Comparison of ENCODE assay signal across 9 mouse cellular contexts in genomic region chr17:34383212-34383611, GRCm38 (mm10). TPM values are rescaled to one million over a fixed set of nuclear protein-coding genes. Genes with fewer than 3 reads are reported as not detected.
DNase-seq lines count a peak whose midpoint lies in the region; ATAC-seq and TF ChIP-seq lines count a peak whose summit lies in the region.
"Had no signal": no experiment of that assay in that cellular context is flagged by ENCODE, and none has a peak within 500 bp of the region (broad histone marks: within the 10 kb centered on the region; RNA-seq: fewer than 3 reads in every experiment).

No protein-coding gene starts in this region.

- H3K27ac ChIP-seq in CH12.LX (ENCODE audit: insufficient read depth, low read depth): no peak overlapping the region
- H3K27ac ChIP-seq in spleen, adult 2 months (ENCODE audit: insufficient read depth, low read length): no peak overlapping the region
- no peak overlapping the region for H3K27ac ChIP-seq in forebrain, embryonic 15.5 days (replicated peaks)

- TF ChIP-seq POLR2A in CH12.LX (IDR thresholded peaks at IDR 0.05; ENCODE audit: low read depth, low read length): no peak
- TF ChIP-seq POLR2A in spleen, adult 2 months (IDR thresholded peaks at IDR 0.05; ENCODE audit: low read depth, low read length): no peak

- H3K9ac ChIP-seq in CH12.LX (ENCODE audit: insufficient read depth, low read depth): no peak overlapping the region
- no peak overlapping the region for H3K9ac ChIP-seq in forebrain, embryonic 15.5 days (replicated peaks)

- TF ChIP-seq RAD21 in CH12.LX (IDR thresholded peaks at IDR 0.05; ENCODE audit: low read depth, low read length): peak; percentile 39

- H3K79me2 ChIP-seq in CH12.LX (replicated peaks; ENCODE audit: control insufficient read depth, extremely low read depth, insufficient read depth, poor library complexity, severe bottlenecking): no peaks in the 10 kb centered on the region

- no peak overlapping the region for H3K4me2 ChIP-seq in CH12.LX (ENCODE audit: insufficient read depth, low read depth, poor library complexity, severe bottlenecking)
- no peak overlapping the region for H3K4me2 ChIP-seq in forebrain, embryonic 15.5 days (replicated peaks)

- TF ChIP-seq CTCF in CH12.LX (conservative IDR thresholded peaks at IDR 0.05 in 1 of 2, IDR thresholded peaks at IDR 0.05 in 1 of 2; ENCODE audit: low read depth in 2 of 2, low read length in 2 of 2) (peak; percentile 23 to 56; a peak in 3 of 4 replicates), Patski (IDR thresholded peaks at IDR 0.05) (peak; percentile 57)
- peak; percentile 9; the same call in 1 of the 2 replicates for TF ChIP-seq CTCF in spleen, adult 2 months (IDR thresholded peaks at IDR 0.05; ENCODE audit: extremely low read depth, insufficient read depth, insufficient read length, insufficient replicate concordance)

- no peak for ATAC-seq in Patski
- ATAC-seq in forebrain, embryonic 15.5 days (replicated peaks): no peak

- peak; percentile 38 for DNase-seq in kidney, postnatal 10 days
- DNase-seq in kidney, adult 11 months: no peak
- DNase-seq in CH12.LX (ENCODE audit: extremely low read depth): no peak
- no peak for DNase-seq in Patski (ENCODE audit: low read depth, low spot score)
- DNase-seq in spleen, adult 2 months (ENCODE audit: low read depth in 1 of 2, low spot score in 2 of 2): peak in 1 of 2 experiments; percentile 48
- no peak for DNase-seq in Muller cell, postnatal 12 days (ENCODE audit: inconsistent ontology term)
- DNase-seq: kidney, adult 9 months had no signal

- no peak overlapping the region for H3K4me3 ChIP-seq in CH12.LX (replicated peaks in 1 of 3; ENCODE audit: low read depth in 2 of 3, low read length in 2 of 3, poor library complexity in 1 of 3)
- H3K4me3 ChIP-seq in spleen, adult 2 months (ENCODE audit: extremely low read depth, insufficient read depth, insufficient read length): no peak overlapping the region
- H3K4me3 ChIP-seq in forebrain, embryonic 15.5 days: no peak overlapping the region

- in situ Hi-C loops in CH12.LX (cut with MboI; ENCODE audit: low pct_ligation_motif_present, low pct_unique_long_range_greater_than_20kb, low sequenced_read_pairs): no loop called here
- in situ Hi-C loops in Patski (cut with MboI; ENCODE audit: low pct_unique_long_range_greater_than_20kb): no loop called here

- TF ChIP-seq EP300 in CH12.LX (IDR thresholded peaks at IDR 0.05; ENCODE audit: low read length): no peak

- POLR2A ChIA-PET in Patski (lab: Charles Lee): no interaction called here

- H3K9me3 ChIP-seq in CH12.LX (replicated peaks; ENCODE audit: low read length): peaks cover 2% of the 10 kb centered on the region
- no peaks in the 10 kb centered on the region for H3K9me3 ChIP-seq in forebrain, embryonic 15.5 days

- 82% methylated on average over 7 of the region's 7 CpGs for WGBS in spleen, adult 2 months
- WGBS in forebrain, embryonic 15.5 days: 80% methylated on average over 7 of the region's 7 CpGs

- CTCF ChIA-PET in Patski (lab: Charles Lee): no interaction called here

- H3K4me1 ChIP-seq in CH12.LX (ENCODE audit: control insufficient read depth in 1 of 2, insufficient read depth in 2 of 2): peaks cover 17 to 32% of the 10 kb centered on the region in 2 experiments
- peaks cover 3% of the 10 kb centered on the region; the same call in 1 of the 2 replicates for H3K4me1 ChIP-seq in spleen, adult 2 months (ENCODE audit: control insufficient read depth, insufficient read depth, insufficient read length)
- no peaks in the 10 kb centered on the region for H3K4me1 ChIP-seq in forebrain, embryonic 15.5 days

- dilution Hi-C loops in CH12.LX (cut with MboI; ENCODE audit: extremely low pct_ligation_motif_present, extremely low pct_unique_long_range_greater_than_20kb, low sequenced_read_pairs): no loop called here

- H3K27me3 ChIP-seq in CH12.LX (replicated peaks) (no peaks in the 10 kb centered on the region), Patski (peaks cover 46% of the 10 kb centered on the region)
- no peaks in the 10 kb centered on the region for H3K27me3 ChIP-seq in spleen, adult 2 months (ENCODE audit: control insufficient read depth, insufficient read depth, low read length)
- H3K27me3 ChIP-seq in forebrain, embryonic 15.5 days: no peaks in the 10 kb centered on the region

- H3K36me3 ChIP-seq in CH12.LX (replicated peaks in 1 of 2; ENCODE audit: control insufficient read depth in 1 of 2, insufficient read depth in 1 of 2, low read length in 1 of 2): peaks cover 0 to 2% of the 10 kb centered on the region in 2 experiments
- H3K36me3 ChIP-seq in spleen, adult 2 months (ENCODE audit: control insufficient read depth, insufficient read depth, low read length): no peaks in the 10 kb centered on the region
- no peaks in the 10 kb centered on the region for H3K36me3 ChIP-seq in forebrain, embryonic 15.5 days

TF ChIP-seq in CH12.LX, 34 proteins besides CTCF, POLR2A, EP300 and RAD21:
- TF ChIP-seq CHD2 (IDR thresholded peaks at IDR 0.05; ENCODE audit: low read length): no peak
- TF ChIP-seq KAT2A (IDR thresholded peaks at IDR 0.05; ENCODE audit: insufficient replicate concordance, low read length): no peak
- TF ChIP-seq SMC3 (IDR thresholded peaks at IDR 0.05; ENCODE audit: low read depth, low read length): peak; percentile 35
- no peak for TF ChIP-seq BHLHE40 (IDR thresholded peaks at IDR 0.05; ENCODE audit: low read depth, low read length)
- TF ChIP-seq TCF12 (IDR thresholded peaks at IDR 0.05; ENCODE audit: low read depth, low read length): no peak
- no peak for TF ChIP-seq UBTF (IDR thresholded peaks at IDR 0.05; ENCODE audit: low read depth, low read length)
- no peak for TF ChIP-seq ZMIZ1 (IDR thresholded peaks at IDR 0.05; ENCODE audit: low read depth, low read length)

RNA-seq across cellular contexts. Expression of gene Btnl1, which starts 6.3 kb away (rescaled TPM):
- total RNA-seq in CH12.LX (2012; rRNA removed): 0.08 TPM in 1 of 2 replicates, not detected in the other
- 0.14 TPM in 1 of 2 replicates, not detected in the other for total RNA-seq in CH12.LX (2014; rRNA removed)
- polyA plus RNA-seq in CH12.LX (2012; ENCODE audit: insufficient read length, low read depth): 0.11 TPM in 1 of 2 replicates, not detected in the other
- not detected for polyA plus RNA-seq in Patski (2021)
- polyA plus RNA-seq in spleen, adult 2 months (2012; rRNA removed): 0.35 and 0.56 TPM in 2 replicates
- polyA plus RNA-seq in forebrain, embryonic 15.5 days (2015; fragmentation: Nextera tagmentation; extraction: Ambion mirVana): not detected in 2 replicates

RNA-seq across cellular contexts. Expression of gene BC051142, which starts 15.4 kb away (rescaled TPM):
- total RNA-seq in CH12.LX (2012; rRNA removed) (not detected in 2 replicates), CH12.LX (2014; rRNA removed) (0.28 TPM in 1 of 2 replicates, not detected in the other)
- polyA plus RNA-seq in CH12.LX (2012; ENCODE audit: insufficient read length, low read depth) (0.83 and 1.0 TPM in 2 replicates), Patski (2021) (not detected)
- 1.1 and 1.8 TPM in 2 replicates for polyA plus RNA-seq in spleen, adult 2 months (2012; rRNA removed)
- polyA plus RNA-seq in forebrain, embryonic 15.5 days (2015; fragmentation: Nextera tagmentation; extraction: Ambion mirVana): 1.5 and 3.3 TPM in 2 replicates

RNA-seq across cellular contexts. Expression of gene Btnl2, which starts 28.6 kb away (rescaled TPM):
- total RNA-seq in CH12.LX (2012; rRNA removed): 1.1 and 1.2 TPM in 2 replicates
- 1.9 and 2.0 TPM in 2 replicates for total RNA-seq in CH12.LX (2014; rRNA removed)
- 4.8 and 5.6 TPM in 2 replicates for polyA plus RNA-seq in CH12.LX (2012; ENCODE audit: insufficient read length, low read depth)
- polyA plus RNA-seq in Patski (2021): not detected
- 4.1 and 4.4 TPM in 2 replicates for polyA plus RNA-seq in spleen, adult 2 months (2012; rRNA removed)
- 0.06 TPM in 1 of 2 replicates, not detected in the other for polyA plus RNA-seq in forebrain, embryonic 15.5 days (2015; fragmentation: Nextera tagmentation; extraction: Ambion mirVana)

RNA-seq across cellular contexts. Expression of gene H2-Eb2, which starts 57.7 kb away (rescaled TPM):
- total RNA-seq in CH12.LX (2012; rRNA removed): 5.8 and 6.8 TPM in 2 replicates
- total RNA-seq in CH12.LX (2014; rRNA removed): 10.9 and 12.2 TPM in 2 replicates
- 10.2 and 11.4 TPM in 2 replicates for polyA plus RNA-seq in CH12.LX (2012; ENCODE audit: insufficient read length, low read depth)
- not detected for polyA plus RNA-seq in Patski (2021)
- polyA plus RNA-seq in spleen, adult 2 months (2012; rRNA removed): 11.4 and 13.5 TPM in 2 replicates
- polyA plus RNA-seq in forebrain, embryonic 15.5 days (2015; fragmentation: Nextera tagmentation; extraction: Ambion mirVana): 0.14 TPM in 1 of 2 replicates, not detected in the other
- polyA plus RNA-seq: liver, embryonic 16.5 days had no signal
